Mouse (Mus musculus) adrenal gland, postnatal 36 days (tissue): ENCODE data around the gene Drd1. TPM values are rescaled to one million over a fixed set of nuclear protein-coding genes. Genes with fewer than 3 reads are reported as not detected.

Experiments
- total RNA-seq, 2 experiments: library from RNA; stranded (reverse); gene quantifications; 2 replicates each; pipeline ENCODE4 v1.2.3; 2021

Drd1 gene
- total RNA-seq, 2 experiments from 2014 or later = 0.30 TPM; not detected in 1

Other genes with a start within 250 kb of the Drd1 start
- 10 to 100 TPM; 58.4 to 71.8 TPM for gene Sfxn1, start 16.2 kb upstream of the Drd1 start, total RNA-seq
- under 1 TPM; 0.13 TPM for gene Hrh2, start 136.4 kb upstream of the Drd1 start, total RNA-seq